Mouse (Mus musculus) CH12.LX (cell line): ENCODE measurements around the gene Asic2. TPM values are rescaled to one million over a fixed set of nuclear protein-coding genes. Genes with fewer than 3 reads are reported as not detected.

Source experiments
- DNase-seq: peaks from one replicate; pipeline ENCODE4 v3.0.0-alpha.2; 2013; ENCODE audit errors: extremely low read depth
- H3K27ac ChIP-seq: 2 replicates; pipeline ENCODE4 v1.5.1; 2012; ENCODE audit warnings: low read depth, mild to moderate bottlenecking, control low read depth, moderate library complexity; ENCODE audit not compliant: insufficient read depth
- H3K27me3 ChIP-seq: replicated peaks from 2 replicates; pipeline ENCODE3; 2012; ENCODE audit warnings: inconsistent platforms
- H3K36me3 ChIP-seq, 2 experiments: replicated peaks in 1 of 2; 2 replicates each; pipeline versions ENCODE3 to v1.6.1; 2012; ENCODE audit warnings: inconsistent platforms in 1 of 2, low read length in 1 of 2, mild to moderate bottlenecking in 1 of 2, mixed read lengths in 1 of 2, moderate library complexity in 1 of 2; ENCODE audit not compliant: control insufficient read depth in 1 of 2, insufficient read depth in 1 of 2
- H3K4me1 ChIP-seq, 2 experiments: 2 replicates each; pipeline ENCODE4 v1.6.1; 2012; ENCODE audit warnings: inconsistent platforms in 1 of 2, moderate library complexity in 1 of 2; ENCODE audit not compliant: insufficient read depth in 2 of 2, control insufficient read depth in 1 of 2
- H3K4me2 ChIP-seq: 2 replicates; pipeline ENCODE4 v1.6.1; 2012; ENCODE audit warnings: low read depth, mild to moderate bottlenecking, control low read depth; ENCODE audit not compliant: poor library complexity, insufficient read depth, severe bottlenecking
- H3K4me3 ChIP-seq, 3 experiments: fragments of 150-350 bp in 1 of 3; sonication (generic) in 1 of 3; replicated peaks in 1 of 3; 2 replicates each; pipeline versions ENCODE3 to v1.5.1; 2011 to 2012; ENCODE audit warnings: low read depth in 2 of 3, low read length in 2 of 3, mild to moderate bottlenecking in 2 of 3, moderate library complexity in 2 of 3, control low read depth in 1 of 3, improper control_type of control experiment in 1 of 3, inconsistent platforms in 1 of 3, mixed read lengths in 1 of 3; ENCODE audit not compliant: poor library complexity in 1 of 3
- H3K79me2 ChIP-seq: replicated peaks from 2 replicates; pipeline ENCODE4 v1.6.1; 2012; ENCODE audit warnings: mild to moderate bottlenecking, moderate library complexity; ENCODE audit not compliant: control insufficient read depth, poor library complexity, insufficient read depth, severe bottlenecking; ENCODE audit errors: extremely low read depth
- H3K9ac ChIP-seq: 2 replicates; pipeline ENCODE4 v1.6.1; 2012; ENCODE audit warnings: low read depth, mild to moderate bottlenecking, control low read depth, moderate library complexity; ENCODE audit not compliant: insufficient read depth
- H3K9me3 ChIP-seq: replicated peaks from 2 replicates; pipeline ENCODE3; 2012; ENCODE audit warnings: low read length, inconsistent platforms, mixed read lengths
- CHD1 ChIP-seq: IDR thresholded peaks from 2 replicates; pipeline ENCODE4 v1.6.1; 2012; ENCODE audit warnings: low read depth, low read length, improper control_type of control experiment, inconsistent platforms
- CTCF ChIP-seq, 2 experiments: IDR thresholded peaks in 1 of 2; conservative IDR thresholded peaks in 1 of 2; 2 replicates each; pipeline ENCODE4 v1.5.1; 2011 to 2012; ENCODE audit warnings: low read depth in 2 of 2, low read length in 2 of 2, improper control_type of control experiment in 1 of 2, inconsistent platforms in 1 of 2, mild to moderate bottlenecking in 1 of 2, moderate library complexity in 1 of 2
- E2F4 ChIP-seq: IDR thresholded peaks from 2 replicates; pipeline ENCODE4 v1.6.1; 2011; ENCODE audit warnings: low read depth, low read length, improper control_type of control experiment; ENCODE audit not compliant: insufficient replicate concordance
- ELF1 ChIP-seq: IDR thresholded peaks from 2 replicates; pipeline ENCODE4 v1.6.1; 2014; ENCODE audit warnings: low read depth, mild to moderate bottlenecking, inconsistent platforms, low read length, improper control_type of control experiment
- ETS1 ChIP-seq: conservative IDR thresholded peaks from 2 replicates; pipeline ENCODE4 v1.6.1; 2012; ENCODE audit warnings: low read depth, mild to moderate bottlenecking, inconsistent platforms, low read length, improper control_type of control experiment, moderate library complexity
- IRF4 ChIP-seq: IDR thresholded peaks from 2 replicates; pipeline ENCODE4 v1.6.1; 2014; ENCODE audit warnings: low read depth, mild to moderate bottlenecking, inconsistent platforms, low read length, improper control_type of control experiment
- JUND ChIP-seq: conservative IDR thresholded peaks from 2 replicates; pipeline ENCODE4 v1.6.1; 2011; ENCODE audit warnings: low read depth, low read length, improper control_type of control experiment
- KAT2A ChIP-seq: IDR thresholded peaks from 2 replicates; pipeline ENCODE4 v1.6.1; 2012; ENCODE audit warnings: low read length, improper control_type of control experiment, inconsistent platforms; ENCODE audit not compliant: insufficient replicate concordance
- MAFK ChIP-seq: IDR thresholded peaks from 2 replicates; pipeline ENCODE4 v1.6.1; 2011; ENCODE audit warnings: low read length, improper control_type of control experiment; ENCODE audit not compliant: insufficient replicate concordance
- MAX ChIP-seq: IDR thresholded peaks from 2 replicates; pipeline ENCODE4 v1.6.1; 2011; ENCODE audit warnings: low read length, improper control_type of control experiment
- MEF2A ChIP-seq: IDR thresholded peaks from 2 replicates; pipeline ENCODE4 v1.6.1; 2014; ENCODE audit warnings: low read depth, mild to moderate bottlenecking, inconsistent platforms, low read length, improper control_type of control experiment, borderline replicate concordance
- MXI1 ChIP-seq: IDR thresholded peaks from 2 replicates; pipeline ENCODE4 v1.6.1; 2011; ENCODE audit warnings: mild to moderate bottlenecking, low read depth, low read length, improper control_type of control experiment
- MYC ChIP-seq: IDR thresholded peaks from 2 replicates; pipeline ENCODE4 v1.6.1; 2011; ENCODE audit warnings: low read depth, mild to moderate bottlenecking, improper control_type of control experiment, low read length
- NELFE ChIP-seq: IDR thresholded peaks from 2 replicates; pipeline ENCODE4 v1.6.1; 2011; ENCODE audit warnings: low read depth, low read length, improper control_type of control experiment
- PAX5 ChIP-seq: IDR thresholded peaks from 2 replicates; pipeline ENCODE4 v1.6.1; 2012; ENCODE audit warnings: low read length, inconsistent platforms, mixed read lengths
- POLR2AphosphoS2 ChIP-seq: IDR thresholded peaks from 2 replicates; pipeline ENCODE4 v1.6.1; 2011; ENCODE audit warnings: low read depth, low read length, improper control_type of control experiment
- RAD21 ChIP-seq: IDR thresholded peaks from 2 replicates; pipeline ENCODE4 v1.6.1; 2011; ENCODE audit warnings: low read depth, mild to moderate bottlenecking, low read length, improper control_type of control experiment, moderate library complexity
- RCOR1 ChIP-seq: conservative IDR thresholded peaks from 2 replicates; pipeline ENCODE4 v1.6.1; 2012; ENCODE audit warnings: low read depth, mild to moderate bottlenecking, inconsistent platforms, low read length, improper control_type of control experiment
- SIN3A ChIP-seq: IDR thresholded peaks from 2 replicates; pipeline ENCODE4 v1.6.1; 2012; ENCODE audit warnings: low read length, improper control_type of control experiment, inconsistent platforms
- TCF12 ChIP-seq: IDR thresholded peaks from 2 replicates; pipeline ENCODE4 v1.6.1; 2014; ENCODE audit warnings: low read depth, mild to moderate bottlenecking, inconsistent platforms, low read length, improper control_type of control experiment
- UBTF ChIP-seq: IDR thresholded peaks from 2 replicates; pipeline ENCODE4 v1.6.1; 2012; ENCODE audit warnings: low read depth, mild to moderate bottlenecking, inconsistent platforms, low read length, improper control_type of control experiment, moderate library complexity
- USF1 ChIP-seq: IDR thresholded peaks from 2 replicates; pipeline ENCODE4 v1.6.1; 2014; ENCODE audit warnings: low read depth, mild to moderate bottlenecking, inconsistent platforms, low read length, improper control_type of control experiment
- ZMIZ1 ChIP-seq: IDR thresholded peaks from 2 replicates; pipeline ENCODE4 v1.6.1; 2012; ENCODE audit warnings: low read depth, mild to moderate bottlenecking, inconsistent platforms, low read length, improper control_type of control experiment
- ZNF384 ChIP-seq: IDR thresholded peaks from 2 replicates; pipeline ENCODE4 v1.6.1; 2012; ENCODE audit warnings: low read depth, low read length, improper control_type of control experiment, inconsistent platforms
- dilution Hi-C: fragments of 300-500 bp; cut with MboI; formaldehyde crosslinking; loops from 2 replicates; pipeline ENCODE4 v1.14.3; 2020; ENCODE audit warnings: low sequenced_read_pairs; ENCODE audit not compliant: extremely low pct_unique_long_range_greater_than_20kb, extremely low pct_ligation_motif_present
- in situ Hi-C: fragments of 300-500 bp; cut with MboI; formaldehyde crosslinking; loops from 3 replicates; pipeline ENCODE4 v1.14.3; 2019; ENCODE audit warnings: low sequenced_read_pairs, low pct_ligation_motif_present, low pct_unique_long_range_greater_than_20kb, mixed read lengths
- polyA plus RNA-seq: library from polyadenylated mRNA; unstranded; fragments of >175 nt; gene quantifications from 2 replicates; pipeline ENCODE4 v1.2.1, GENCODE M21; 2012; ENCODE audit warnings: low read depth; ENCODE audit not compliant: insufficient read length
- total RNA-seq, 2 experiments: library from RNA; depleted of rRNA; stranded (reverse); fragments of 300-350 nt in 1 of 2; fragments of >200 nt in 1 of 2; gene quantifications; 2 replicates each; pipeline ENCODE4 v1.2.3; 2012 to 2014

Gene Asic2
- total and polyA plus RNA-seq, 3 experiments: not detected

DNA sequence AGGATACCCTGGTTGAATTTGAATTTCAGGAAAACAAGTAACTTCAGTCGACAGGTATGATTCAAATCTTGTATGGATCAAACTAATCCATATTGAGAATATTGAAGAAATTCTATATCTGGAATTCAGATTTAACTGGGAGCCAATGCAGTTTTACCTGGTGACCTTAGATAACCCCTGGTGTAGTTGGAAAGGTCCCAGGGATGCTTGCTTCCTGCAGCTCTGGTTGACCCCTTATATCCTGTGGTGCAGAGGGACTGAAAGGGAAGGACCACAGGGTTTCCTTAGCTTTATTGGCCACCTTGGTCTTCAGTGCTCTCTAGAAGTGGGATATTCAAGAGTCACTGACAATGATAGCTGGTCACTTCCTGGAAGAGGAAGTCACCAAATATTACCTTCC is 1100.2 kb downstream of the Asic2 start:
- no peaks in the 10 kb centered on the region for H3K36me3 ChIP-seq
- H3K4me2 ChIP-seq: no peak overlapping the region
- in situ Hi-C loops: no loop called here
- H3K9me3 ChIP-seq: no peaks in the 10 kb centered on the region
- no peak overlapping the region for H3K4me3 ChIP-seq
- H3K79me2 ChIP-seq: no peaks in the 10 kb centered on the region
- no peak overlapping the region for H3K9ac ChIP-seq
- no peak for TF ChIP-seq ZNF384
- TF ChIP-seq IRF4: no peak
- no peak for TF ChIP-seq UBTF
- no peak for TF ChIP-seq RCOR1
- TF ChIP-seq SIN3A: no peak
- no peak for TF ChIP-seq NELFE
- TF ChIP-seq MYC: no peak
- no peak for TF ChIP-seq PAX5
- TF ChIP-seq ELF1: no peak
- TF ChIP-seq ETS1: no peak
- no peak for TF ChIP-seq USF1
- TF ChIP-seq MEF2A: no peak
- no peak for TF ChIP-seq JUND
- TF ChIP-seq, all 38 proteins: peak for 0
- DNase-seq: no peak
- H3K27me3 ChIP-seq: peaks cover 90% of the 10 kb centered on the region
- dilution Hi-C loops: no loop called here
- H3K4me1 ChIP-seq: no peaks in the 10 kb centered on the region
- H3K27ac ChIP-seq: no peak overlapping the region

DNA sequence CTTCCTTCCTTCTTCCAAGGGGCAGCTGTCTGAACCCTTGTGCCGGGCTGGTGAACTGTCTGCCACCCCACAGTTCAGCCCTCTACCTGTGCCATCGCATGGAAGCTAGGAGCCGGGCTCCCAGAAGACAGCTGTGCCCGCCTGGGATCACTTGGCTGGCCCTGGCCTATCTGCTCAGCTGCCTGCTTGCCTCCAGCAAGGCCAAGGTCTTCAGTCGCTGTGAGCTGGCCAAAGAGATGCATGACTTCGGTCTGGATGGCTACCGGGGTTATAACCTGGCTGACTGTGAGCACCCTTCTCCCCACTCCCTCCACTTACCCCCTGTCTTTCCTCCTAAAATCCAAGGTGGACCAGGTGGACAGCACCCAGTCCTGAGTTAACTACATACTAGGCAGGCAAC is 1105.3 kb downstream of the Asic2 start:
- H3K27ac ChIP-seq: no peak overlapping the region
- peaks cover 87% of the 10 kb centered on the region for H3K27me3 ChIP-seq
- DNase-seq: no peak
- H3K79me2 ChIP-seq: no peaks in the 10 kb centered on the region
- no peak overlapping the region for H3K4me2 ChIP-seq
- dilution Hi-C loops (no loop called here), in situ Hi-C loops (no loop called here)
- H3K36me3 ChIP-seq: no peaks in the 10 kb centered on the region
- TF ChIP-seq RCOR1 (no peak), UBTF (no peak), ZNF384 (no peak), CTCF (conservative IDR thresholded peaks at IDR 0.05 in 1 of 2, IDR thresholded peaks at IDR 0.05 in 1 of 2; ENCODE audit: low read depth in 2 of 2, low read length in 2 of 2) (no peak), MAX (no peak), E2F4 (no peak), PAX5 (no peak), MXI1 (no peak), POLR2AphosphoS2 (no peak), TCF12 (no peak), MEF2A (no peak), KAT2A (no peak), MAFK (no peak), CHD1 (no peak), ZMIZ1 (no peak), RAD21 (no peak), NELFE (no peak)
- H3K9me3 ChIP-seq: no peaks in the 10 kb centered on the region
- H3K4me1 ChIP-seq: no peaks in the 10 kb centered on the region
- no peak overlapping the region for H3K4me3 ChIP-seq
- H3K9ac ChIP-seq: no peak overlapping the region
